Mouse (Mus musculus): ENCODE measurements around the gene Gm10295.

- TF ChIP-seq CTCF (IDR thresholded peaks at IDR 0.05; ENCODE audit: low read depth) (no peak), EP300 (IDR thresholded peaks at IDR 0.05; ENCODE audit: low read depth) (no peak)
Measured at GRCm38 (mm10) chr7:71351364-71351763, at the start of gene Gm10295.

Measured in heart, postnatal 0 days (tissue).